Mouse (Mus musculus) mature B cell (primary cell): ENCODE data around the gene Hivep2.

Experiments
- in situ Hi-C: fragments of 300-500 bp; cut with MboI; formaldehyde crosslinking; loops from 2 replicates; pipeline ENCODE4 v1.14.3; 2019

The Hivep2 gene

GRCm38 (mm10) chr10:14081824-14082223, 115.9 kb downstream of the Hivep2 start:
- in situ Hi-C loops: no loop called here

- in situ Hi-C loops: no loop called here
These were observed 116.4 kb downstream of the Hivep2 start for GRCm38 (mm10) chr10:14082275-14082674.

- in situ Hi-C loops: no loop called here
These were observed 119.4 kb downstream of the Hivep2 start for GRCm38 (mm10) chr10:14085241-14085659.

GRCm38 (mm10) chr10:14085882-14086515, 120.1 kb downstream of the Hivep2 start:
- in situ Hi-C loops: no loop called here

- in situ Hi-C loops: no loop called here
These were observed 121.4 kb downstream of the Hivep2 start for GRCm38 (mm10) chr10:14087316-14087715.

GRCm38 (mm10) chr10:14089488-14089887, 123.6 kb downstream of the Hivep2 start:
- in situ Hi-C loops: no loop called here

GRCm38 (mm10) chr10:14094033-14094432, 128.2 kb downstream of the Hivep2 start:
- in situ Hi-C loops: no loop called here

- in situ Hi-C loops: no loop called here
These were observed 130.2 kb downstream of the Hivep2 start for GRCm38 (mm10) chr10:14096045-14096444.

GRCm38 (mm10) chr10:14099182-14099581, 133.3 kb downstream of the Hivep2 start:
- in situ Hi-C loops: no loop called here

GRCm38 (mm10) chr10:14100041-14100440, 134.2 kb downstream of the Hivep2 start:
- in situ Hi-C loops: no loop called here

GRCm38 (mm10) chr10:14100847-14101246, 135.0 kb downstream of the Hivep2 start:
- in situ Hi-C loops: no loop called here

- in situ Hi-C loops: no loop called here
These were observed 136.1 kb downstream of the Hivep2 start for GRCm38 (mm10) chr10:14101966-14102365.

GRCm38 (mm10) chr10:14107980-14108671, 142.3 kb downstream of the Hivep2 start:
- in situ Hi-C loops: no loop called here

- in situ Hi-C loops: no loop called here
These were observed 150.0 kb downstream of the Hivep2 start for GRCm38 (mm10) chr10:14115846-14116245.

- in situ Hi-C loops: no loop called here
These were observed 151.1 kb downstream of the Hivep2 start for GRCm38 (mm10) chr10:14116978-14117377.

GRCm38 (mm10) chr10:14119201-14119600, 153.3 kb downstream of the Hivep2 start:
- in situ Hi-C loops: no loop called here

GRCm38 (mm10) chr10:14120512-14120911, 154.6 kb downstream of the Hivep2 start:
- in situ Hi-C loops: no loop called here

GRCm38 (mm10) chr10:14127826-14128225, 162.0 kb downstream of the Hivep2 start:
- in situ Hi-C loops: no loop called here

GRCm38 (mm10) chr10:14130270-14130669, 164.4 kb downstream of the Hivep2 start:
- in situ Hi-C loops: no loop called here

- in situ Hi-C loops: no loop called here
These were observed 165.4 kb downstream of the Hivep2 start for GRCm38 (mm10) chr10:14131307-14131706.

- in situ Hi-C loops: no loop called here
These were observed 166.2 kb downstream of the Hivep2 start for GRCm38 (mm10) chr10:14132061-14132460.

- in situ Hi-C loops: no loop called here
These were observed 167.1 kb downstream of the Hivep2 start for GRCm38 (mm10) chr10:14132937-14133336.

GRCm38 (mm10) chr10:14138663-14139062, 172.8 kb downstream of the Hivep2 start:
- in situ Hi-C loops: no loop called here

- in situ Hi-C loops: no loop called here
These were observed 179.0 kb downstream of the Hivep2 start for GRCm38 (mm10) chr10:14144840-14145239.
